Mouse (Mus musculus) myocyte (in vitro differentiated cells): ENCODE results near the gene Dpagt1. TPM values are rescaled to one million over a fixed set of nuclear protein-coding genes. Genes with fewer than 3 reads are reported as not detected.
"Not testable (repeated sequence)": the region's sequence is repeated elsewhere in the genome, so short reads cannot be mapped to it uniquely, and the experiment has no call there.

Experiments
- H3K27me3 ChIP-seq: one replicate; pipeline ENCODE4 v1.6.1; 2011; ENCODE audit not compliant: control insufficient read depth, insufficient read depth, insufficient read length
- H3K36me3 ChIP-seq: one replicate; pipeline ENCODE4 v1.6.1; 2011; ENCODE audit not compliant: control insufficient read depth, insufficient read depth
- H3K4me2 ChIP-seq: one replicate; pipeline ENCODE4 v1.6.1; 2011; ENCODE audit warnings: low read depth, control low read depth
- H3K4me3 ChIP-seq: one replicate; pipeline ENCODE4 v1.5.1; 2011; ENCODE audit warnings: mild to moderate bottlenecking, control low read depth, moderate library complexity
- H3K79me2 ChIP-seq: one replicate; pipeline ENCODE4 v1.6.1; 2011; ENCODE audit not compliant: control insufficient read depth, insufficient read depth
- H3ac ChIP-seq: one replicate; pipeline ENCODE4 v1.6.1; 2011; ENCODE audit not compliant: control insufficient read depth, insufficient read length
- CEBPB ChIP-seq: IDR thresholded peaks from 2 replicates; pipeline ENCODE4 v1.6.1; 2011; ENCODE audit warnings: mild to moderate bottlenecking, moderate library complexity; ENCODE audit not compliant: poor library complexity, insufficient read depth, severe bottlenecking
- E2F4 ChIP-seq: IDR thresholded peaks from one replicate; pipeline ENCODE4 v1.6.1; 2011; ENCODE audit warnings: mild to moderate bottlenecking, control low read depth, moderate library complexity; ENCODE audit not compliant: insufficient read depth
- MAX ChIP-seq: IDR thresholded peaks from one replicate; pipeline ENCODE4 v1.6.1; 2011; ENCODE audit warnings: low read depth, mild to moderate bottlenecking, control low read depth
- MYOD1 ChIP-seq, 3 experiments: IDR thresholded peaks; one replicate each; pipeline ENCODE4 v1.6.1; 2011; ENCODE audit warnings: control low read depth in 2 of 3, low read depth in 2 of 3, mild to moderate bottlenecking in 2 of 3, moderate library complexity in 1 of 3; ENCODE audit not compliant: insufficient read length in 2 of 3, control insufficient read depth in 1 of 3
- MYOG ChIP-seq, 3 experiments: IDR thresholded peaks; one replicate each; pipeline ENCODE4 v1.6.1; 2011; ENCODE audit warnings: control low read depth in 2 of 3, low read depth in 2 of 3, mild to moderate bottlenecking in 2 of 3; ENCODE audit not compliant: insufficient read length in 2 of 3, control insufficient read depth in 1 of 3, insufficient read depth in 1 of 3
- POLR2A ChIP-seq: IDR thresholded peaks from one replicate; pipeline ENCODE4 v1.6.1; 2011; ENCODE audit warnings: low read depth, mild to moderate bottlenecking, control low read depth, moderate library complexity; ENCODE audit not compliant: insufficient read length
- POLR2AphosphoS2 ChIP-seq: IDR thresholded peaks from one replicate; pipeline ENCODE4 v1.6.1; 2011; ENCODE audit warnings: low read depth, control low read depth; ENCODE audit not compliant: insufficient read length
- REST ChIP-seq: IDR thresholded peaks from one replicate; pipeline ENCODE4 v1.6.1; 2011; ENCODE audit warnings: mild to moderate bottlenecking, control low read depth, moderate library complexity; ENCODE audit not compliant: insufficient read depth, insufficient read length
- SRF ChIP-seq: IDR thresholded peaks from one replicate; pipeline ENCODE4 v1.6.1; 2011; ENCODE audit warnings: low read depth; ENCODE audit not compliant: control insufficient read depth, insufficient read length
- TCF12 ChIP-seq: IDR thresholded peaks from one replicate; pipeline ENCODE4 v1.6.1; 2011; ENCODE audit warnings: mild to moderate bottlenecking, control low read depth; ENCODE audit not compliant: poor library complexity, insufficient read depth, severe bottlenecking
- TCF3 ChIP-seq: IDR thresholded peaks from one replicate; pipeline ENCODE4 v1.6.1; 2011; ENCODE audit warnings: low read depth, control low read depth; ENCODE audit not compliant: insufficient read length
- USF1 ChIP-seq: IDR thresholded peaks from one replicate; pipeline ENCODE4 v1.6.1; 2011; ENCODE audit warnings: low read depth, mild to moderate bottlenecking, control low read depth, moderate library complexity
- polyA plus RNA-seq: library from polyadenylated mRNA; unstranded; fragments of >200 nt; fragmentation: generic; extraction: Trizol; gene quantifications from one replicate; pipeline ENCODE4 v1.2.1, GENCODE M21; 2012; ENCODE audit warnings: missing spikeins

Dpagt1 gene
- polyA plus RNA-seq, 1 experiment, result 26.3 TPM

DNA sequence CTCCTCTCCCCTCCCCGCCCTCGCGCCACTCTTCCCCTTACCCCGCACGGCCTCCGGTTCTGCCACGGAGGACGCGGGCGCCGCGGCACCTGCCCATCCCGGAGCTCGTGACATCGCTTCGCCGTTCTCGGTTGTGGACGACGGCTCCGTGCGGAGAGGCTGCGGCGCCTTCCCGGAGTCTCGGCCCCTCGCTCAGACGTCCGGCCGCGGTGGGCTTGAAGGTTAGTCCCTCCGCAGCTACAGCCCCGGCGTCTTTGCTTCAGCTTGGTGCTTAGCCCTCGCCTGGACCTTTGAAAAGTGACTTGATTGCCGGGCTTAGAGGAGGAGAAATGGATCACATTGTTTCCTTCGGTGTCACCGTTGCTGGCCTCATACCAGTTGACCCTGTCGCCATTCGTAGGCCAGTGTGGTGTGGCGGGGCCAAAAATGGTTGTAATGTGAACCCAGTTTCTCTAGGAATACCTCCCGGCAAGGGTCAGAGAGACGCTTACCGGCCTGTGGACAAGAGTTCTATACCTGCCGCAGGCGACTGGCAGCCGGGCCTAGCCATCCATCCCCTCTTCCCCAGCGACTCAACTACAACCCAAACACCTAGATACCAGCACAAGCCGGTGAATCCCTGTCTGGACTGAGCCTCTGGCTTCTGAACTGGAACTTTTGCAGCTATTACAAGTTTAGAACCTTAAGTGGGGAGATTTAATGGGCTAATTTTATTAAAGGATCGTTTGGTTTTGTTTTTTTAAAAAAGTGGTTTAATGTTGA is 9.7 kb downstream of the Dpagt1 start:
- H3K36me3 ChIP-seq, result peaks cover 42% of the 10 kb centered on the region
- no peak for TF ChIP-seq POLR2A
- TF ChIP-seq MYOG (IDR thresholded peaks at IDR 0.05; ENCODE audit: control insufficient read depth in 1 of 3, insufficient read depth in 1 of 3, insufficient read length in 2 of 3, low read depth in 2 of 3), result peak in 1 of 3 experiments; percentile 26
- no peak for TF ChIP-seq MYOD1 (IDR thresholded peaks at IDR 0.05; ENCODE audit: control insufficient read depth in 1 of 3, insufficient read length in 2 of 3, low read depth in 2 of 3)
- TF ChIP-seq USF1, result no peak
- TF ChIP-seq MAX, result no peak
- TF ChIP-seq TCF12, result no peak
- TF ChIP-seq REST, result no peak
- TF ChIP-seq POLR2AphosphoS2, result peak; percentile 67
- TF ChIP-seq TCF3, result no peak
- TF ChIP-seq CEBPB, result no peak
- no peak for TF ChIP-seq SRF
- TF ChIP-seq E2F4, result no peak

DNA sequence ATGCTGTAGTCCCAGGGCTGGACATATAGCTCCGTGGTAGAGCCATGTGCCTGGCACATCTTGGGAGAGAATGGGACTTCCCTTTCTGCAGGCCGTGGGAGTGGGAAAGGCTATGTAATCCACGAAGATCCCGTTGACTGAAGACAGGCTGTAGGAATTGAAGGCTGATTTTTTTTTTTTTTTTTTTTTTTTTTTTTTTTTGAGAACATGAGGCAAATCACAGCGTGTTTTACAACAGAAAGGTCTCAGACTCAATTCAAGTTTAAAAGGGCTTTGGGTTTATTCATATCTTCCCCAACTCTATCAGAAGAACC is 10.2 kb downstream of the Dpagt1 start:
- Histone ChIP-seq H3K36me3 (peaks cover 37% of the 10 kb centered on the region), H3K4me3 (peak overlapping the region; percentile 76), H3K79me2 (peaks cover 27% of the 10 kb centered on the region), H3K4me2 (peak overlapping the region; percentile 80), H3ac (peak overlapping the region; percentile 86), H3K27me3 (no peaks in the 10 kb centered on the region)
- TF ChIP-seq TCF3, result no peak
- no peak for TF ChIP-seq MYOD1 (IDR thresholded peaks at IDR 0.05; ENCODE audit: control insufficient read depth in 1 of 3, insufficient read length in 2 of 3, low read depth in 2 of 3)
- no peak for TF ChIP-seq MYOG (IDR thresholded peaks at IDR 0.05; ENCODE audit: control insufficient read depth in 1 of 3, insufficient read depth in 1 of 3, insufficient read length in 2 of 3, low read depth in 2 of 3)

More for the DNA sequence above, 9.7 kb downstream of the Dpagt1 start:
- H3K4me3 ChIP-seq, result peak overlapping the region; percentile 76
- H3K4me2 ChIP-seq, result peak overlapping the region; percentile 80
- H3K79me2 ChIP-seq, result peaks cover 23% of the 10 kb centered on the region
- no peaks in the 10 kb centered on the region for H3K27me3 ChIP-seq
- H3ac ChIP-seq, result peak overlapping the region; percentile 86

GRCm38 (mm10) chr9:44336513-44336912 is 10.7 kb downstream of the Dpagt1 start:
- H3K36me3 ChIP-seq, result peaks cover 32% of the 10 kb centered on the region
- peak; percentile 54 for TF ChIP-seq POLR2AphosphoS2
- H3K27me3 ChIP-seq, H3ac ChIP-seq: not testable (repeated sequence)
- H3K4me2 ChIP-seq, result peak overlapping the region; percentile 80
- peak overlapping the region; percentile 76 for H3K4me3 ChIP-seq
- H3K79me2 ChIP-seq, result peaks cover 27% of the 10 kb centered on the region

DNA sequence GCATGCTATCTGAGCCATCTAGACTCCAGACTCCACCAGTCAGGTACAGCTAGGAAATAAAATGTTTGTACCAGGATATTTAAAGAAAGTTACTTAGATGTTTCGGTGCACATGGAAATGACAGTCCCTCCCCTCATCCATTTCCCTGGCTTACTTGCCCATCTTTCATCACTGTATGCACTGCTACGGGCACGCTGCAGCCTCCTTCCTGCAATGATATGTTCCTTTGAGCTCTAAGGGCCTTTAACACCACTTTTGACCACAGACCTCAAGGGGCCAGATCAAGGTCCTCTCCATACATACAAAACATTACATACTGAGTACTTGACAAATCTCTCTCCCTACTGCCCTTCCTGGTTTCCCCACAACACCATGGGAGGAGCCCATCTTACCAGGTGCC is 11.1 kb downstream of the Dpagt1 start:
- H3K79me2 ChIP-seq, result peaks cover 27% of the 10 kb centered on the region
- no peaks in the 10 kb centered on the region for H3K27me3 ChIP-seq
- peak; percentile 60 for TF ChIP-seq POLR2AphosphoS2
- no peak for TF ChIP-seq POLR2A
- peak overlapping the region; percentile 76 for H3K4me3 ChIP-seq
- peak overlapping the region; percentile 80 for H3K4me2 ChIP-seq
- no peak overlapping the region for H3ac ChIP-seq
- H3K36me3 ChIP-seq, result peaks cover 28% of the 10 kb centered on the region

DNA sequence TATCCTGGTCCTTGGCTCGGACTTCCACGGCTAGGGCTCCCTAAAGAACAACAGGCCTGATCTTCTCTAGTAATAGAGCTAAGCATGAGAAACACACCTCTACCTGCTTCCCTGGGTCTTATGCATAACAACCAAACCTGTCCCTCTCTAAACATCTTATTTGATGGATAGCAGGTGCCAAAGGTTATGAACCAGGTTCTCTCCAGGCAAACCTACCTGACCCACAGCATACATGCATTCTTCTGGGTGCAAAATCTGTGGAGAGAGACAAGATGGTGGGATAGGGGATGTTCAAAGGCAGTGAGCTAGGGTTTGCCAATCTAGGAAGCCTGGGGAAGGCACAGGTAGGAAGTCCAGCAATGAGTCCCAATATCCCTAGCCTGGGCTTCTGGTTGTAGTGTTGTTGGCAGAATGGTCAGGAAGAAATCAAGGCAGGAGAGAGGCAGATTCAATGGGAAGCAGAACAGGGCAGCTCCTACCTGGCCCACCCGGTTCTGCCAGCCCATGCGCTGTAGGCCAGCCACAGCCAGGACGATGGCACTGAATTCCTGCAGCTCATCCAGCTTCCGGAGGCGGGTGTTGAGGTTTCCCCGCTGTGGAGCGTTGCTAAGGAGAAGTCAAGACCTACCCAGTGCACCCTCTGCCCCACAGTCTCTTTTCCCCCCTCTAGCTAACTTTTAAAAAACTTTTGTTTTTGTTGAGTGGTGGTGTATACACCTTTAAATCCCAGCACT is 11.8 kb downstream of the Dpagt1 start:
- peaks cover 31% of the 10 kb centered on the region for H3K79me2 ChIP-seq
- no peaks in the 10 kb centered on the region for H3K27me3 ChIP-seq
- H3K4me3 ChIP-seq, result peak overlapping the region; percentile 76
- no peak overlapping the region for H3ac ChIP-seq
- peaks cover 22% of the 10 kb centered on the region for H3K36me3 ChIP-seq
- H3K4me2 ChIP-seq, result peak overlapping the region; percentile 80
- no peak for TF ChIP-seq REST
- peak; percentile 65 for TF ChIP-seq POLR2A
- TF ChIP-seq TCF12, result no peak
- peak; percentile 98 for TF ChIP-seq POLR2AphosphoS2
- TF ChIP-seq CEBPB, result no peak
